Mouse (Mus musculus) intestine, postnatal 0 days (tissue): ENCODE results near the gene Larp1b. TPM values are rescaled to one million over a fixed set of nuclear protein-coding genes. Genes with fewer than 3 reads are reported as not detected.

Source experiments
- ATAC-seq: fragments of 200-750 bp; cut with Nextera tagmentation; 2 replicates; pipeline ENCODE4 v1.8.0; 2017; ENCODE audit warnings: mild to moderate bottlenecking, moderate TSS enrichment, moderate library complexity
- H3K27ac ChIP-seq: fragments of 300-500 bp; sonication (generic); 2 replicates; pipeline ENCODE4 v1.5.1; 2014; ENCODE audit warnings: mild to moderate bottlenecking, low read depth, low read length, moderate library complexity
- H3K27me3 ChIP-seq: fragments of 300-500 bp; sonication (generic); replicated peaks from 2 replicates; pipeline ENCODE4 v1.6.1; 2014; ENCODE audit warnings: low read length, mixed read lengths; ENCODE audit not compliant: control insufficient read depth, insufficient read depth
- H3K36me3 ChIP-seq: fragments of 300-500 bp; sonication (generic); 2 replicates; pipeline ENCODE4 v1.6.1; 2014; ENCODE audit warnings: mild to moderate bottlenecking, moderate library complexity; ENCODE audit not compliant: control insufficient read depth, insufficient read depth
- H3K4me1 ChIP-seq: fragments of 300-500 bp; sonication (generic); replicated peaks from 2 replicates; pipeline ENCODE4 v1.6.1; 2014; ENCODE audit warnings: antibody characterized with exemption, low read length, mixed read lengths; ENCODE audit not compliant: control insufficient read depth, insufficient read depth
- H3K4me2 ChIP-seq: fragments of 300-500 bp; sonication (generic); replicated peaks from 2 replicates; pipeline ENCODE4 v1.6.1; 2014; ENCODE audit warnings: low read depth, mild to moderate bottlenecking, moderate library complexity
- H3K4me3 ChIP-seq: fragments of 300-500 bp; sonication (generic); 2 replicates; pipeline ENCODE4 v1.5.1; 2014; ENCODE audit warnings: low read depth, low read length
- H3K9ac ChIP-seq: fragments of 300-500 bp; sonication (generic); 2 replicates; pipeline ENCODE4 v1.6.1; 2014; ENCODE audit warnings: mild to moderate bottlenecking, low read depth, low read length
- H3K9me3 ChIP-seq: fragments of 300-500 bp; sonication (generic); 2 replicates; pipeline ENCODE4 v1.6.1; 2016; ENCODE audit warnings: mixed run types; ENCODE audit not compliant: control insufficient read depth
- CTCF ChIP-seq: sonication (generic); IDR thresholded peaks from 2 replicates; pipeline ENCODE4 v1.5.1; 2016; ENCODE audit warnings: low read depth, mild to moderate bottlenecking, control low read depth, antibody characterized with exemption, moderate library complexity
- WGBS: fragments of 180-500 bp; shearing (Covaris S2); extraction: QIAGEN DNeasy Blood & Tissue Kit; methylation state at CpG from one replicate; pipeline ENCODE4 v1.1.7; 2014; 5-methylcytosine and 5-hydroxymethylcytosine counted together
- polyA plus RNA-seq: library from polyadenylated mRNA; unstranded; fragments of >200 nt; fragmentation: Nextera tagmentation; extraction: Ambion mirVana; gene quantifications from 2 replicates; pipeline ENCODE4 v1.2.1, GENCODE M21; 2015

The Larp1b gene
- polyA plus RNA-seq, 1 experiment from 2014 or later = 24.9 TPM

- 86% methylated on average over 3 of the region's 3 CpGs for WGBS
- Histone ChIP-seq H3K9ac (no peak overlapping the region), H3K36me3 (no peaks in the 10 kb centered on the region), H3K27ac (no peak overlapping the region), H3K9me3 (no peaks in the 10 kb centered on the region), H3K4me2 (no peak overlapping the region), H3K4me1 (no peaks in the 10 kb centered on the region), H3K27me3 (no peaks in the 10 kb centered on the region), H3K4me3 (no peak overlapping the region)
- no peak for TF ChIP-seq CTCF
- no peak for ATAC-seq
Measured at GRCm38 (mm10) chr3:41053334-41053733, 103.7 kb downstream of the Larp1b start.

GRCm38 (mm10) chr3:41058395-41058794 lies 108.8 kb downstream of the Larp1b start:
- Histone ChIP-seq H3K4me2 (no peak overlapping the region), H3K27ac (no peak overlapping the region), H3K9me3 (no peaks in the 10 kb centered on the region), H3K36me3 (no peaks in the 10 kb centered on the region), H3K4me3 (no peak overlapping the region), H3K9ac (no peak overlapping the region), H3K4me1 (no peaks in the 10 kb centered on the region), H3K27me3 (no peaks in the 10 kb centered on the region)
- TF ChIP-seq CTCF = no peak
- 58% methylated on average over 2 of the region's 2 CpGs for WGBS
- no peak for ATAC-seq

GRCm38 (mm10) chr3:41059249-41059648 lies 109.6 kb downstream of the Larp1b start:
- H3K27me3 ChIP-seq = no peaks in the 10 kb centered on the region
- no peak overlapping the region for H3K9ac ChIP-seq
- no peaks in the 10 kb centered on the region for H3K4me1 ChIP-seq
- H3K4me2 ChIP-seq = no peak overlapping the region
- no peak for TF ChIP-seq CTCF
- H3K36me3 ChIP-seq = peaks cover 5% of the 10 kb centered on the region; the same call in 1 of the 2 replicates
- H3K4me3 ChIP-seq = no peak overlapping the region
- ATAC-seq = no peak
- no peak overlapping the region for H3K27ac ChIP-seq
- WGBS = 94% methylated on average over 3 of the region's 3 CpGs
- H3K9me3 ChIP-seq = no peaks in the 10 kb centered on the region

- H3K4me2 ChIP-seq = no peak overlapping the region
- 63% methylated on average over 3 of the region's 3 CpGs for WGBS
- TF ChIP-seq CTCF = no peak
- ATAC-seq = 0 out of 2 replicates have a peak, but pooled peaks have one; percentile 23
- H3K27ac ChIP-seq = no peak overlapping the region
- no peak overlapping the region for H3K4me3 ChIP-seq
- no peak overlapping the region for H3K9ac ChIP-seq
- no peaks in the 10 kb centered on the region for H3K4me1 ChIP-seq
- H3K27me3 ChIP-seq = no peaks in the 10 kb centered on the region
- H3K9me3 ChIP-seq = no peaks in the 10 kb centered on the region
- peaks cover 5% of the 10 kb centered on the region; the same call in 1 of the 2 replicates for H3K36me3 ChIP-seq
Measured at GRCm38 (mm10) chr3:41061831-41062565, 112.4 kb downstream of the Larp1b start.

GRCm38 (mm10) chr3:41062758-41063157 lies 113.1 kb downstream of the Larp1b start:
- Histone ChIP-seq H3K27ac (no peak overlapping the region), H3K36me3 (peaks cover 11% of the 10 kb centered on the region; the same call in 1 of the 2 replicates), H3K4me1 (no peaks in the 10 kb centered on the region), H3K4me3 (no peak overlapping the region), H3K27me3 (no peaks in the 10 kb centered on the region), H3K9ac (no peak overlapping the region), H3K9me3 (no peaks in the 10 kb centered on the region), H3K4me2 (no peak overlapping the region)
- TF ChIP-seq CTCF = no peak
- ATAC-seq = no peak
- WGBS = 94% methylated on average over 2 of the region's 2 CpGs

- Histone ChIP-seq H3K27me3 (no peaks in the 10 kb centered on the region), H3K4me3 (no peak overlapping the region), H3K4me2 (no peak overlapping the region), H3K9ac (no peak overlapping the region), H3K36me3 (peaks cover 21% of the 10 kb centered on the region), H3K9me3 (no peaks in the 10 kb centered on the region), H3K27ac (no peak overlapping the region), H3K4me1 (no peaks in the 10 kb centered on the region)
- no peak for TF ChIP-seq CTCF
- WGBS = 47% methylated on average over 2 of the region's 2 CpGs
- no peak for ATAC-seq
Measured at GRCm38 (mm10) chr3:41065320-41065719, 115.7 kb downstream of the Larp1b start.
